ENCODE assay signal across 9 mouse cellular contexts in genomic region chr13:47121333-47121889, GRCm38 (mm10). TPM values are rescaled to one million over a fixed set of nuclear protein-coding genes. Genes with fewer than 3 reads are reported as not detected.
A peak's percentile ranks its signal among the peaks of the same experiment; 100 is the strongest.
DNase-seq lines count a peak whose midpoint lies in the region; ATAC-seq and TF ChIP-seq lines count a peak whose summit lies in the region.
"Had no signal": no experiment of that assay in that cellular context is flagged by ENCODE, and none has a peak within 500 bp of the region (broad histone marks: within the 10 kb centered on the region; RNA-seq: fewer than 3 reads in every experiment).

No protein-coding gene starts in this region.

- H3K4me1 ChIP-seq in heart, embryonic 16.5 days (ENCODE audit: control insufficient read depth, insufficient read depth, low read length): peaks cover 24% of the 10 kb centered on the region
- H3K4me1 ChIP-seq in ES-Bruce4 (ENCODE audit: control insufficient read depth, insufficient read depth, low read length): peaks cover 3% of the 10 kb centered on the region
- peaks cover 7% of the 10 kb centered on the region for H3K4me1 ChIP-seq in hindbrain, embryonic 16.5 days (ENCODE audit: control insufficient read depth, insufficient read depth, low read depth, low read length)

- ATAC-seq in heart, embryonic 16.5 days (replicated peaks; ENCODE audit: extremely low read depth, insufficient read depth, low FRiP score): no peak
- no peak for ATAC-seq in hindbrain, embryonic 16.5 days
- no peak for ATAC-seq in monocyte, adult 5-6 weeks (replicated peaks; ENCODE audit: insufficient number of reproducible peaks, low FRiP score, low TSS enrichment, poor library complexity, severe bottlenecking)

- no peaks in the 10 kb centered on the region for H3K9me3 ChIP-seq in heart, embryonic 16.5 days (replicated peaks; ENCODE audit: control insufficient read depth, low read length)
- H3K9me3 ChIP-seq in ES-Bruce4 (replicated peaks; ENCODE audit: control insufficient read depth, insufficient read depth, low read length, poor library complexity, severe bottlenecking): no peaks in the 10 kb centered on the region
- H3K9me3 ChIP-seq in hindbrain, embryonic 16.5 days (ENCODE audit: control insufficient read depth, low read length): no peaks in the 10 kb centered on the region

- H3K4me3 ChIP-seq in heart, embryonic 16.5 days (ENCODE audit: low read length): no peak overlapping the region
- H3K4me3 ChIP-seq in ES-Bruce4 (ENCODE audit: low read depth, low read length): no peak overlapping the region
- 0 out of 2 replicates have a peak overlapping the region, but pooled peaks have one; percentile 14 for H3K4me3 ChIP-seq in hindbrain, embryonic 16.5 days (ENCODE audit: low read length)

- 0 out of 2 replicates have a peak, but pooled peaks cover 2% of the 10 kb centered on the region for H3K27me3 ChIP-seq in heart, embryonic 16.5 days (ENCODE audit: control insufficient read depth, insufficient read depth, low read length)
- no peaks in the 10 kb centered on the region for H3K27me3 ChIP-seq in ES-Bruce4 (ENCODE audit: control insufficient read depth, insufficient read depth, low read length, poor library complexity, severe bottlenecking)
- 0 out of 2 replicates have a peak, but pooled peaks cover 3% of the 10 kb centered on the region for H3K27me3 ChIP-seq in hindbrain, embryonic 16.5 days (replicated peaks; ENCODE audit: control insufficient read depth, insufficient read depth, low read length)

- H3K4me2 ChIP-seq in heart, embryonic 16.5 days (ENCODE audit: low read depth, low read length): peak overlapping the region; percentile 96; the same call in 1 of the 2 replicates
- peak overlapping the region; percentile 98 for H3K4me2 ChIP-seq in hindbrain, embryonic 16.5 days (ENCODE audit: low read length)

- H3K9ac ChIP-seq in heart, embryonic 16.5 days (ENCODE audit: low read length): no peak overlapping the region
- H3K9ac ChIP-seq in ES-Bruce4 (ENCODE audit: low read depth, poor library complexity, severe bottlenecking): no peak overlapping the region
- no peak overlapping the region for H3K9ac ChIP-seq in hindbrain, embryonic 16.5 days (ENCODE audit: low read depth, low read length)

- TF ChIP-seq CTCF in ES-Bruce4 (IDR thresholded peaks at IDR 0.05; ENCODE audit: low read depth, low read length): peak; percentile 29

- DNase-seq in heart, adult 8-10 months (ENCODE audit: low spot score): no peak
- DNase-seq in cerebellum, postnatal 14 days: peak; percentile 65 to 68
- DNase-seq in thymus, postnatal 14 days: no peak
- DNase-seq in thymus, postnatal 0 days (ENCODE audit: low spot score): no peak

- H3K27ac ChIP-seq in heart, embryonic 16.5 days (ENCODE audit: low read length): no peak overlapping the region
- no peak overlapping the region for H3K27ac ChIP-seq in ES-Bruce4 (ENCODE audit: insufficient read depth, low read length)
- no peak overlapping the region for H3K27ac ChIP-seq in hindbrain, embryonic 16.5 days (ENCODE audit: low read depth, low read length)

- WGBS in heart, embryonic 16.5 days: 44% methylated on average over 12 of the region's 12 CpGs
- 34% methylated on average over 12 of the region's 12 CpGs for WGBS in hindbrain, embryonic 16.5 days

- H3K36me3 ChIP-seq in heart, embryonic 16.5 days (ENCODE audit: control insufficient read depth, insufficient read depth): no peaks in the 10 kb centered on the region
- H3K36me3 ChIP-seq in ES-Bruce4 (ENCODE audit: control insufficient read depth, insufficient read depth, low read length, poor library complexity, severe bottlenecking): no peaks in the 10 kb centered on the region
- H3K36me3 ChIP-seq in hindbrain, embryonic 16.5 days (ENCODE audit: control insufficient read depth, insufficient read depth, low read length): no peaks in the 10 kb centered on the region

- TF ChIP-seq EP300 in ES-Bruce4 (IDR thresholded peaks at IDR 0.05; ENCODE audit: insufficient read depth, low read depth, low read length): no peak

- no peak for TF ChIP-seq POLR2A in ES-Bruce4 (IDR thresholded peaks at IDR 0.05; ENCODE audit: insufficient read depth, low read length)

RNA-seq across cellular contexts. Expression of gene Rnf144b, which starts 1.0 kb away (rescaled TPM):
- polyA plus RNA-seq in heart, embryonic 16.5 days (2015; fragmentation: Nextera tagmentation; extraction: Ambion mirVana): 1.5 and 1.6 TPM in 2 replicates
- 10 to 100 TPM; 21.8 to 26.8 (median 26.2) TPM for total RNA-seq in heart, adult 8-10 months (2022)
- polyA plus RNA-seq in ES-Bruce4 (2011; ENCODE audit: insufficient read depth, insufficient read length, low read depth, missing spikeins): 1.5 and 1.6 TPM in 2 replicates
- 0.81 and 1.1 TPM in 2 replicates for polyA plus RNA-seq in hindbrain, embryonic 16.5 days (2015; fragmentation: Nextera tagmentation; extraction: Ambion mirVana)
- polyA plus RNA-seq in thymus, postnatal 0 days (2015; fragmentation: Nextera tagmentation; extraction: Ambion mirVana): 1.2 and 1.3 TPM in 2 replicates
- 4.9 to 7.6 TPM (median 6.0 TPM) in 3 replicates for total RNA-seq in monocyte, adult 5-6 weeks (2017)
- total RNA-seq: MEL had no signal

RNA-seq across cellular contexts. Expression of gene Dek, which starts 15.4 kb away (rescaled TPM):
- 129 and 131 TPM in 2 replicates for polyA plus RNA-seq in heart, embryonic 16.5 days (2015; fragmentation: Nextera tagmentation; extraction: Ambion mirVana)
- 10 to 100 TPM; 30.1 to 39.9 (median 31.9) TPM for total RNA-seq in heart, adult 8-10 months (2022)
- 225 and 227 TPM in 2 replicates for polyA plus RNA-seq in ES-Bruce4 (2011; ENCODE audit: insufficient read depth, insufficient read length, low read depth, missing spikeins)
- polyA plus RNA-seq in hindbrain, embryonic 16.5 days (2015; fragmentation: Nextera tagmentation; extraction: Ambion mirVana): 99.1 and 101 TPM in 2 replicates
- 305 and 380 TPM in 2 replicates for polyA plus RNA-seq in thymus, postnatal 0 days (2015; fragmentation: Nextera tagmentation; extraction: Ambion mirVana)
- total RNA-seq in monocyte, adult 5-6 weeks (2017): 301 to 405 TPM (median 364 TPM) in 3 replicates

Comparison
In these comparisons a context has a peak if more than half of its experiments do, and no peak if none do; other contexts are left out.
1. DNase-seq: peak in cerebellum, postnatal 14 days (2 of 2); none in heart, adult 8-10 months (single experiment), thymus, postnatal 14 days (single experiment) and thymus, postnatal 0 days (single experiment).